Mouse (Mus musculus) ES-E14 (cell line): ENCODE data around the gene Cbfa2t2. TPM values are rescaled to one million over a fixed set of nuclear protein-coding genes. Genes with fewer than 3 reads are reported as not detected.

Source experiments
- DNase-seq: peaks from one replicate; pipeline ENCODE4 v3.0.0-alpha.2; 2013; ENCODE audit warnings: low read depth, low spot score
- H3K27ac ChIP-seq: 2 replicates; pipeline ENCODE4 v1.5.1; 2012; ENCODE audit warnings: low read depth, mild to moderate bottlenecking, low read length, moderate library complexity, mixed read lengths; ENCODE audit not compliant: poor library complexity, insufficient read depth, severe bottlenecking
- H3K36me3 ChIP-seq: 2 replicates; pipeline ENCODE4 v1.6.1; 2012; ENCODE audit warnings: mild to moderate bottlenecking, low read length, moderate library complexity, mixed read lengths; ENCODE audit not compliant: control insufficient read depth, poor library complexity, insufficient read depth, severe bottlenecking
- H3K4me1 ChIP-seq, 2 experiments: fragments of 150-350 bp in 1 of 2; sonication (generic) in 1 of 2; 2 replicates each; pipeline ENCODE4 v1.6.1; 2012; ENCODE audit warnings: low read length in 2 of 2, mild to moderate bottlenecking in 1 of 2, mixed read lengths in 1 of 2; ENCODE audit not compliant: control insufficient read depth in 2 of 2, insufficient read depth in 2 of 2, poor library complexity in 1 of 2
- H3K4me3 ChIP-seq, 2 experiments: fragments of 150-350 bp in 1 of 2; sonication (generic) in 1 of 2; 2 replicates each; pipeline ENCODE4 v1.5.1; 2012; ENCODE audit warnings: low read length in 2 of 2, low read depth in 1 of 2, mild to moderate bottlenecking in 1 of 2, mixed read lengths in 1 of 2; ENCODE audit not compliant: insufficient read depth in 1 of 2, poor library complexity in 1 of 2, severe bottlenecking in 1 of 2
- H3K9ac ChIP-seq: 2 replicates; pipeline ENCODE4 v1.6.1; 2012; ENCODE audit warnings: low read depth, mild to moderate bottlenecking, low read length, mixed read lengths; ENCODE audit not compliant: poor library complexity, insufficient read depth, severe bottlenecking
- H3K9me3 ChIP-seq: fragments of 150-350 bp; sonication (generic); 2 replicates; pipeline ENCODE4 v1.6.1; 2012; ENCODE audit warnings: low read depth, mild to moderate bottlenecking, low read length; ENCODE audit not compliant: control insufficient read depth, insufficient read depth
- CHD2 ChIP-seq: IDR thresholded peaks from 2 replicates; pipeline ENCODE4 v1.6.1; 2014; ENCODE audit warnings: mild to moderate bottlenecking, low read depth, low read length, inconsistent platforms
- HCFC1 ChIP-seq: IDR thresholded peaks from 2 replicates; pipeline ENCODE4 v1.6.1; 2012; ENCODE audit warnings: low read length, inconsistent platforms, borderline replicate concordance; ENCODE audit not compliant: insufficient read depth
- MAFK ChIP-seq: IDR thresholded peaks from 2 replicates; pipeline ENCODE4 v1.6.1; 2014; ENCODE audit warnings: mild to moderate bottlenecking, low read depth, low read length, inconsistent platforms; ENCODE audit not compliant: insufficient read depth
- ZC3H11A ChIP-seq: IDR thresholded peaks from 2 replicates; pipeline ENCODE4 v1.6.1; 2012; ENCODE audit warnings: low read depth, mild to moderate bottlenecking, inconsistent platforms, low read length, borderline replicate concordance
- ZNF384 ChIP-seq: IDR thresholded peaks from 2 replicates; pipeline ENCODE4 v1.6.1; 2012; ENCODE audit warnings: low read depth, low read length, inconsistent platforms
- in situ Hi-C, 2 experiments: fragments of 600-800 bp; cut with MboI; formaldehyde crosslinking; loops; one replicate each; pipeline ENCODE4 v1.15.1; 2025; ENCODE audit warnings: low sequenced_read_pairs in 2 of 2, inconsistent platforms in 1 of 2; ENCODE audit not compliant: unreplicated experiment in 2 of 2
- total RNA-seq: library from RNA; depleted of rRNA; stranded (reverse); fragments of 300-350 nt; gene quantifications from 2 replicates; pipeline ENCODE4 v1.2.3, GENCODE M21; 2012

Cbfa2t2 gene
- total RNA-seq, 1 experiment, result 37.6 TPM

DNA sequence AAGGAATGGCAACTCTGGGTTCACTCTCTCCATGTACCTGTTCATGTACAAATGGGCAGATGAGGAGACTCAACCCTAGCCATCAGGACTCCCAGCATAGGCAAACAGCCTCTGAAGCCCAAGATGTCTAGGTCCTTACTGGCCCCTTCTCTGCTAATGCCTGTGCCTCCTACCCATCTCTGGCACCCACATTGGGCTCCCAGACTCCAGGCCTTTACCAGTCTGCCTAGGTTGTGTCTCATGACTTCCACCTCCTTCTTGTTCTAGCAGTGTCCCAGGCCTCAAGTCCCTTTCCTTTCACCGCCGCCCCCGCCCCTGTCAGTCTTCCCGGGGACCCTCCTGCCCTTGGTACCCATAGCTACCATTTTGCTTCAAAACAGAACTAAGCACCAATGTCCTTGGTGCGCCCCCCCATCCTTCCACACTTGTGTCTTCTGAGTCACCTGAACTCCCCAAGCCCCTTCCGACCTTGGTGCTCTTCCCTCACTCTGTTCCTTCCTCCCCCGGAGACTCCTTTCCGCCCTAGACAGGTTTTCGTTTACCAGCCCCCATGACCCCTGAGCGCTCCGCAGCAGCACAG is 29.1 kb upstream of the Cbfa2t2 start:
- Histone ChIP-seq H3K4me1 (no peaks in the 10 kb centered on the region), H3K4me3 (peak overlapping the region; percentile 89 to 90), H3K27ac (no peak overlapping the region), H3K9me3 (0 out of 2 replicates have a peak, but pooled peaks cover 4% of the 10 kb centered on the region), H3K9ac (peak overlapping the region; percentile 81), H3K36me3 (0 out of 2 replicates have a peak, but pooled peaks cover 2% of the 10 kb centered on the region)
- TF ChIP-seq ZNF384, result no peak
- TF ChIP-seq CHD2, result no peak
- TF ChIP-seq ZC3H11A, result no peak
- TF ChIP-seq MAFK, result no peak
- TF ChIP-seq HCFC1, result no peak
- in situ Hi-C loops, result no loop called here
- no peak for DNase-seq

DNA sequence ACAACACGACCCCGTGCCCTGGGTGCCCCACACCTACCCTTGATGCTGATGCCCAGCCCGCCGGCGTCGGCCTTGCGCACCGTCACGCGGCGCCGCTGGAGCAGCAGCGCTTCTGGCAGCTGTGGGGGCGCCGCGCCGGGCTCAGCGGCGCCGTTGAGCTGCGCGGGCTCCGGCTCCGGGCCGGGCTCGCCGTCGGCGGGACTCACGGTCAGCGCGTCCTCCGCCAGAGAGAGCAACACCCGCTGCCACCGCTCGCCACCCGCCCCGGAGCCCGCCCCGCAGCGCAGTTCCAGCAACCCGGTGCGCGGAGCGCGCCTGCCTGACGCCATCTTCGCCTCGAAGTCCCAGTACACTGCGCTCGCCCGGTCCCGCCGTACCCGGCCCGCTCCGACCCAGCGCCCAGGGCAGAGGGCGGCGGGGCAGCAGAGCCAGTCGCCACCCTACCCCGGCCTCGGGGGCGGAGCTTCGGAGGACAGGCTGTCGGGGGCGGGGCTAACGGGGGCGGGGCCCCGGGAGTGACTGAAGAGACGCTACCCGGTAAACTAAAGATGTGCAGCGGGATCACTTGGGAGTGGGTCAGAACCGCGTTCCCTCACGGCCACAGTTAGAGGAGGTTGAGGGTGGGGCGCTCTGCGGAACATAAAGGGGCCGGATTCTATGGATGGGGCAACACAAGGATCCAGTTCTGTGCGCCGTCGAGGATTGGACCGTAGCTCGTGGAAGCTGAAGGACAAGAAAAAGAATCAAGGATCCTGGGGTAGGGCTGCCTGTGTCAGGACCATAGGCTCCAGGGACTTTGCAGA is 28.4 kb upstream of the Cbfa2t2 start, which contains the start of gene Snta1:
Snta1 (minus strand) TSS at position 457 of the 803 bp plus-strand sequence.
- H3K9ac ChIP-seq, result peak within 1 kb of the TSS; percentile 81
- no peaks in the 10 kb centered on the region for H3K4me1 ChIP-seq
- H3K9me3 ChIP-seq, result 0 out of 2 replicates have a peak, but pooled peaks cover 4% of the 10 kb centered on the region
- peak; percentile 81 for DNase-seq
- peak within 1 kb of the TSS; percentile 89 to 90 for H3K4me3 ChIP-seq
- TF ChIP-seq MAFK (no peak), CHD2 (no peak)
- in situ Hi-C loops, result no loop called here
- H3K27ac ChIP-seq, result no peak within 1 kb of the TSS; the same call in 1 of the 2 replicates
- H3K36me3 ChIP-seq, result 0 out of 2 replicates have a peak, but pooled peaks cover 2% of the 10 kb centered on the region

DNA sequence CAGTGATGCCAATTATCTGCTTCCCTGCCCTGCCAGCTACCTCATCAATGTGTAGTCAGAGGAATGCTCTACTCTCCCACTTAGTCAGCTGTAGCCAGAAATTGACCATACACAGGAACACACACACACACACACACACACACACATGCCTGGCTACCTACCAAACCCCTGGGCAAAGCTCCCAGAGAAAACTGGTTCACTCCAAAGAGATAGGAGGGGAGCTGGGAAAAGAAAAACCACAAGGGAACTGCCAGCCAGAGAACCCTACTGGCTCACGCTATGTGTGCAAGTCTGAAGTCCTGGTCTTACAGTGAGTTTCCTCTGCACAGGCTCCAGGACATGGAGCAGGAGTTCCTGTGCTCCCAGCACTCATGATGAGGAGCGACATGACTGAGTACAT is 25.9 kb upstream of the Cbfa2t2 start:
- in situ Hi-C loops, result no loop called here

DNA sequence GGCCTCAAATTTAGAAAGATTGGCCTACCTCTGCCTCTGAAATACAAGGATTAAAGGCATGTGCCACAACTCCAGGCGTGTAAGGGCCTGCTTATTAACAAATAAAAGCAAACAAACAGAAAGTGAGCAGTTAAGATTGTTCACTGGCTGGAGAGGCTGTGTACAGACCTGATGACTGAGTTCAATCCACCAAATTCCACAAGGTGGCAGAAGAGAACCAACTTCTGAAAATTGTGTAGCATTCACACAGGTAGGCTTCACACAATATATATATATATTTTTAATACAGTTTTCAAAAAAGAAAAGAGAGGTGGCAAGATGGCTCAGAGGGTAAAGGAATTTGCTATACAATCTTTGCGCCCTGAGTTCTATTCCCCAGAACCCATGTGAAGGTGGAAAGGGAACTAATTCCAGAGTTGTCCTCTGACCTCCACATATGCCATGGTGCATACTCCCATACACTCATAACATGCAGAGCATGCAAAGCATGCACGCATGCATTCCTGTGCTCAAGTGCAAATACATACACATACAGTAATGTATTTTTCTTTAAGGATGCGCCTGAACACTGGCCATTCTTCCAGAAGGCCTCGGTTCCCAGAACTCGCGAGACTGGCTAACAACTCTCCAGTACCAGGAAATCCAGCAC is 24.1 kb upstream of the Cbfa2t2 start:
- H3K4me1 ChIP-seq, result peaks cover 3% of the 10 kb centered on the region in 2 experiments; a peak in 1 of 4 replicates
- H3K9ac ChIP-seq, result no peak overlapping the region
- no peak overlapping the region for H3K27ac ChIP-seq
- no peak for DNase-seq
- in situ Hi-C loops, result no loop called here
- H3K9me3 ChIP-seq, result no peaks in the 10 kb centered on the region
- TF ChIP-seq HCFC1, result no peak
- no peak for TF ChIP-seq CHD2
- TF ChIP-seq ZNF384, result no peak
- no peak for TF ChIP-seq MAFK
- peak; percentile 33; the same call in 1 of the 2 replicates for TF ChIP-seq ZC3H11A
- peaks cover 2% of the 10 kb centered on the region; the same call in 1 of the 2 replicates for H3K36me3 ChIP-seq
- no peak overlapping the region for H3K4me3 ChIP-seq

More for the DNA sequence above, 25.9 kb upstream of the Cbfa2t2 start:
- Histone ChIP-seq H3K27ac (no peak overlapping the region), H3K4me1 (no peaks in the 10 kb centered on the region), H3K9me3 (0 out of 2 replicates have a peak, but pooled peaks cover 4% of the 10 kb centered on the region), H3K9ac (no peak overlapping the region), H3K36me3 (peaks cover 2% of the 10 kb centered on the region; the same call in 1 of the 2 replicates), H3K4me3 (no peak overlapping the region)
- TF ChIP-seq MAFK (no peak), ZC3H11A (no peak), ZNF384 (no peak), CHD2 (no peak), HCFC1 (no peak)
- DNase-seq, result no peak
